Mouse (Mus musculus) T-cell, adult 2 months (primary cell): Measurements from ENCODE around the gene Drg2.
"Not testable (repeated sequence)": the region's sequence is repeated elsewhere in the genome, so short reads cannot be mapped to it uniquely, and the experiment has no call there.

Experiments used
- DNase-seq: peaks from one replicate; pipeline ENCODE4 v3.0.0; 2022; ENCODE audit warnings: low spot score

The Drg2 gene

DNA sequence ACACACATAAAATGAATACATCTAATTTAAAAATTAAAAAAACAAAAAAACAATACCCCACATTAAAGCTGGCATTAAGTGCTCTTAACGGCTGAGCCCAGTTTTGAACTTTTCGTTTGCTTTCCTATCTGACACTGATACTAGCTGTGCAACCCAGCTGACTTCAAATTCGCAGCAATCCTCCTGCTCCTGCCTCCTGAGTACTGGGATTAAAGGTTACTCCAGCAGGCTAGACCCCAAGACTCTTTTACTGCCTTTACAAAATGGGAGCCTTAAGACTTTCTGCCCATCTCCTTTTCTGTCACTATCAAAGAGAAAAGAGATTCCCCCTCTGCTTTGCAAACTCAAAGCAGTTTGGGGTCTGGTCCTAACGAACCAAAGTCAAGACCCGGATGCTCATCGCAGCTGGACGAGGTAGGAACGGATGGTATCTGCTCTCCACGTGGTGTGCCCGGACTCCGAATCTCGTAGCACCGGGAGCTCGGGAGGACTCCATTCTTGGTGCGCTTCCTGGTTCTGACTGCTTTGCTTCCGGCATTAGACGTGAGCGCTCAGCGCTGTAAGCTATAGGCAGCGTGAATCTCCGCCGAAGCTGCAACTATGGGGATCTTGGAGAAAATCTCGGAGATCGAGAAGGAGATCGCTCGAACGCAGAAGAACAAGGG, at the start of gene Drg2:
Gene Drg2 (plus strand): TSS at position 512 of the 665 bp plus-strand sequence.
- DNase-seq: peak; percentile 89

DNA sequence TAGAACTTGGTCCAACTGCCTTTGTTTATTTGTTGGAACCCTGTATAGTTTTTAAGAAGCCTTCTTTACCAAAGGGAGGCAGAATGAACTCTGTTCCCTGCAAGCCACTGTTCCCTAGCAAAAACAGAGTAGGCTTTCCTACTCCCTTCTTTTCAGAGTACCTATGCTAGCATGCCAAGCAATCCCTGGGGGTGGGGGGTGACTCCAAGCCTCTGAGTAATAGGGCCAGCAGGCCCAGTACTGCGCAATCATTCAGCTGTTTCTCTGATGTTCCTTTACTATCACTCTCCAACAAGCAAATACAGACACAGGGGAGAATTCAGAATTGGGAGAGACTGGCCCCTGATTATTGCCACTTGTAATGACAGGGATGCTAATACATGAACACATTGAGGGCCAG, 47.8 kb upstream of the Drg2 start:
- no peak for DNase-seq

DNA sequence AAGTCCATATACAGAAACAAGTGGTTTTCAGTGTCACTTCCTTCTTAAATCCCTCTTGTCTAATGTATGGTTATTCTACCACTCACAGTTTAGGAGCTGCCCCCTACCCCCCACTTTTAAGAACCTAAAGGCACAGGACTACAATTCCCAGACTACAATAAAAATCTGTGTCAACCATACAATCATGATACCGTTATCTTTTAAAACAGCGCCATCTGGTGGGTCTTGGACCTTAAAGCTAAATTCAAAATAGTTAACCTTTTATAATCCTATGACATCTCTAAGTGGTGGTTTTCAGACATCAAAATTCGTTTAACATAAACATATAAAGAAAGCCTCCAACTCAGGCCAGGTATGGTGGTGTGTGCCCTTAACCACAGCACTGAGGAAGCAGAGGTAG, 42.2 kb upstream of the Drg2 start:
- DNase-seq: peak; percentile 64

DNA sequence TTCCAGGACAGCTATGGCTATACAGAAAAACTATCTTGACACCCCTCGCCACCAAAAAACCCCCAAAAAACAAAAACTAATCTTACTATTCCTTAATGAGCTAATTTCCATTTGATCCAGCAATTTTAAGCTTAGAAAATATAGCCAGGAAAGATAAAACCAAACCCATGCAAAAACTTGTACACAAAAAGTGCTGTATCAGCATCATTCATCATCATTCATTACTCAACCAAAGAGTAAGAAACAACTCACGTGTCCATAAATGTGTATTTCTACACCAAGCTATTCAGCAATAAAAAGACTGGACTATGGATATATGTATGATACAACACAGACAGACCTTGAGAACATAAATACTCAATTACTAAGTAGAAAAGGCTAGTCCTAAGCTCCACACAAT, 41.5 kb upstream of the Drg2 start:
- DNase-seq: no peak

DNA sequence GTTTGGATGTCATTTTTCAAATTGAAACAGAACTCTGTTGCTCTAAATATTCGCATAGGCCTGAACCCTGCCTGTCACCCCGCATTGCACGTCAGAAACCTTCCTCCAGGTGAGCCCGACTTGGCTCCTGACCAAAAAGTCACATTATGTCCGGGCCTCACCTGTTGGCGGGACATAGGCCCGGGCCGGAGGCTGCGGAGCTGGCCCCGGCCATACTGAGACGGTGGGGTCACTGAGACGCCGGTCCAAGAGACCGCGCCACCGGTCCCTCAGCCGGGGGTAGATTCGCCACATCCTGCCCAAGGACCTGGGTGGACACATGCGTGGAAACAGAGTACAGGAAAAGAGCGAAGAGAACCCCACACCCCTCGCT, 37.8 kb upstream of the Drg2 start:
- DNase-seq: no peak

DNA sequence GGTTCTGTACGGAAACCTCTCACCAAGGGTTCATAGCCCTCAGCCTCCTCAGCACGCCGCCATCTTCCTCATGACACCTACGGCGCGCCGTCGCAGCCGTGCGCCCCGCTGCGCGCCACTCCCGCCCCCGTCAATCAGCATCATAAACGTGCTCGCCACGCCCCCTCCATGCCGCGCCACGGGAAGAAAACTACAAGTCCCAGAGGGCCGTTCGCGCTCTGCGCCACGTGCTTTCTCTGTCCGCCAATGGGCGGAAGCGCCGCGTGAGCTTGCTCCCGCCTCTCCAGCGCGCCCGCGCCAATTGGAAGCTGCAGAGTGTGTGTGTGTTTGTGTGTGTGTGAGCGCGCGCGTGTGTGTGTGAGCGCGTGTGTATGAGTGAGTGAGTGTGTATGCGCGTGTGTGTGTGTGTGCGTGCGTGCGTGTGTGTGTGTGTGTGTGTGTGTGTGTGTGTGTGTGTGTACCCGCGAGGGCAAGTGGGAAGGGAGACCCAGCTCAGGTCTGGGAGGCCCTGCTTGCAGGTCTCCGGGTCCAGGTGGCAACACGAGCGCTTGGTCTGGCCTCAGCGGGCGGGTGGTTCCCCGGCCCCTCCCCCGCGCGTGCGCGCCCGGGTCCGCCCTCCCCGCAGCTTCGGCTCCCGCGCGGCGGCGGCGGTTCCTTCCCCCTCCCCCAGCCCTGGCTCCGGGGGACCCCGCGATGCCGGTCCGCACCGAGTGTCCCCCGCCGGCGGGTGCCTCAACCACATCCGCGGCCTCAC, 37.3 kb upstream of the Drg2 start, which contains the start of gene Gid4:
Gene Gid4 (plus strand): TSS at position 183 of the 754 bp plus-strand sequence.
- peak; percentile 99 for DNase-seq

DNA sequence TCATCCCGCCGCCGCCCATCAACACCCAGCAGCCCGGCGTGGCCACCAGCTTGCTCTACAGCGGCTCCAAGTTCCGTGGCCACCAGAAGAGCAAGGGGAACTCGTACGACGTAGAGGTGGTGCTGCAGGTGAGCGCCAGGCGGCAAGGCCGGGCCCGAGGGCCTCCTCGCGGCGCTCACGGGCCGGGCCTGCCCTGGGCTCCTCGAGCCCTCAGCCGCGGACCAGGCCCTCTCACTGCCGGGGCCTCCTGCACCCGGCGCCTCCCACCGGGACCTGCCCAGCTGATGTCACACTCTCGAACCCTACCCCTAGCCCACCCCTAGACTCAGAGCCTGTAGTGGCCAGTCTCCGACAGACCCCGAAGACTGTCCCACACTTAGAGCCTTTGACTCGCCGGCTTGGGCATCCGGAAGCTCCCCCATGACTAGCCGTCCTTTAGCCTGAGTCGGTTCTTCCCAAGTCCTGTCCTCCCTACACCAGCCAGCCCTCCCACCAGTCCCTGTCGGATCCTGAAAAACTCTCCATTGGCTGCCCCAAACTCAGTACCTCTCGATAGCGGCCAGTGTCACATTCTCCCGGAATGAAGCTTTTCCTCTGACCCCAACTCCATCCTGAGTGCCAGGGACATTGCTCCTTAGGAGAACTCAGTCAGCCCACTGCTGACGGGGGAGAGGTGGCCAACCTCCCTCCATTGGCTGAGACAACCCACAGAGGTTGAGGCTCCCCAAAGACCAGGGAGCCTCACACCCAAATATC, 36.5 kb upstream of the Drg2 start, which contains the start of gene Atpaf2:
Gene Atpaf2 (minus strand): TSS at position 741 of the 756 bp plus-strand sequence.
- no peak for DNase-seq

DNA sequence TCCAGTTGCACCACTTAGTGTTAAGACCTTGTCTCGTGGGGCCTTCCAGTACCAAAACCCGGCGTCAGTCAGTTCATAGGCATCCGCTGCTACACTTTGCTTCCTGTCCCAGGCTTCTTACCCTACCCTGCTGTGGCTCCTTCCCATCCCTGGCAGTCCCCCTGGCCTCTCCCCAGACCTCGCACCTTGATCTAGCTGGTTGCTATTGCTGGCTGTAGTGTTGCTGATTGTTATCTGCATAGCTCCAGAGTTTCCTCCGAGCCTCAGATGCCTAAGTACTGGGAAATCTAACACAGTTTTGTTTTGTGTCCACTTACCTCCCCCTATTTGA, 36.0 kb upstream of the Drg2 start:
- DNase-seq: peak; percentile 38

DNA sequence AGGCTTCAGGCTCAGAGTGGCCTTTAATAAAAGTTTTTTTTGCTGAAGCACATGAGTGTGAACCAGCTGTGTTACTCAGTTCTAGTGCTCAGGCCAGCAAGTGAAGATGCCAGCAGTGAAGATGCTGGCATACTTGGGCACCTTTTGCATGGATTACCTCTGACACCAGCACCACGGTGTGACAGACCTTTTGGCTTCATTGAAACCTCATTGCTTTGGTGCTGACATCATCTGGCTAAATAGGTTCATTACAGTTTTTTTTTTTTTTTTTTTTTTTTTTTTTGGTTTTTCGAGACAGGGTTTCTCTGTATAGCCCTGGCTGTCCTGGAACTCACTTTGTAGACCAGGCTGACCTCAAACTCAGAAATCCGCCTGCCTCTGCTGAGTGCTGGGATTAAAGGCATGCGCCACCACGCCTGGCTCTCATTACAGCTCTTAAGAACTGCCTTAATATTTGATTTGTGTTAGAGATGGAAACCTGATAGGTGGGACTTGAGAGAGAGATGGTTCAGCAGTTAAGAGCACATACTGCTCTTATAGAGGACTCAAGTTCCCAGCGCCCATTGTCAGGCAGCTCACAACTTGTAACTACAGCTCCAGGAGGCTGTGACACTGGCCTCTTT, 32.2 kb upstream of the Drg2 start:
- peak; percentile 12 for DNase-seq

DNA sequence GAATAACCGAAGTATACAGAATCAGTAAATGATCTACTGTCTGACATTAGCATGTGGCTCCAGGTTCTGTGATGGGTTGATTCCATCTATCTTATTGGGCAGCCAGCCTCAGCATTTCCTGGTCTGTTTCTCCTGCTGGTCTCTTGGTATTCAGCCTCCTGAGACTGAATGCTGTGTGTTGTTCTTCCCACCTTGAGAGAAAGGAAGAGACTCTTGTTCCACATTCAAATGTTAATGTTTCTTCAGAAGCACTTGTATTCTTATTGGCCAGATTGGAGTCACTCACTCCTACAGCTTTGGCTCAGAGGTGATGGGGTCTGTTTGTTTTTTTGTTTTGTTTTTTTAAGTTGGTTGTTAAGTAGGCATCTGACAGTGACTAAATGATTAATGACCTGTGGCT, 31.4 kb upstream of the Drg2 start:
- no peak for DNase-seq

DNA sequence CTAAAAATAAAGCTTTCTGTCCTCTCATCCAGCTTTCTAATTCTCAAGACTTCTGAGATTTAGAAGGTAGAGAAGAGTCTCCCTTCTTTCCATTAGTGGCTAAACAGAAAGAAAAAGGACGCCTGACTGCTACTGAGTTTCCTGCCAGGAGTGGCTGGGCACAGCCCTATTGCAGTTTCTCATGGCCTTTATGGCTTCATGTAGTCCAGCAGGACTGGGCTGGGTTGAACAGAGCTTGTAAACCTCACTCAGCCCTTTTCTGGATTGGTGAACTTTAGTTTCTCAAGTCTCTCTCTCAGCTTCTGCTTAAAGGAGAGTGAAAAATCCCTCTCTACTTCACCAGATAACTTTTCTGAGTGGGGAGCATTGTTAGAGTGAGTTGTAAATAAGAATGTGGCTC, 28.0 kb upstream of the Drg2 start:
- no peak for DNase-seq

DNA sequence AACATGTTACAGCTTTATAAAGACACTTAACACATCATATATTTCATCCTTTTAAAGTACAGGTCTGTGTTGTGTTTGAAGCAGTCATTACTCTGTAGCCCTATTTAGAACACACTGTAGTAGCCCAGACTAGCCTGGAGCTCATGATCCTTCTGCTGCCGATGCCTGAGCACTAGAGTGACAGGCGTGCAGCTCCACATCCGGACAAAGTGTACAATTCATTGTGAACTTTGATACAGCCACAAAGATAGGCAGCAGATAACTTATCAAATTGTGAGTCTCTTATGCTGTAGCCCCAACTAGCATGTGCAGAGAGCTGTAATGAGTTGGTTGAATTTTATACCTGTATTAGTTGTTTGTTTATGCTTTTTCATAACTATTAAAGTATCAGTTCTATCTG, 26.8 kb upstream of the Drg2 start:
- no peak for DNase-seq

DNA sequence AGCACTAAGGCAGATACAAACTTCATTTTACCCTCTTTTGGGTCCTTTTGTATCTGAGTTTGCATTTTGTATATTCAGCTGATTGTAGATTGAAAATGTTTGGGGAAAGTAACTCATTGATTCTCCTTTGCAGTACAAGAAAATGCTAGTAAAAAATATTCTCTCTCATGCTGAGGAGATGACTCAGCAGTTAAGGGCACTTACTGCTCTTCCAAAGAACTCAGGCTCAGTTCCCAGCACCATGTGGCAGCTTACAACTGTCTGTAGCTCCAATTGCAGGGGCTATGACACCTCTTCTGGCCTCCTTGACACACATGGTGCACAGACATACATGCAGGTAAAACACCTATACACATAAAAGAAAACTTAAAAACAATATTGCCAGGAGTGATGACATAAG, 20.9 kb upstream of the Drg2 start:
- no peak for DNase-seq

DNA sequence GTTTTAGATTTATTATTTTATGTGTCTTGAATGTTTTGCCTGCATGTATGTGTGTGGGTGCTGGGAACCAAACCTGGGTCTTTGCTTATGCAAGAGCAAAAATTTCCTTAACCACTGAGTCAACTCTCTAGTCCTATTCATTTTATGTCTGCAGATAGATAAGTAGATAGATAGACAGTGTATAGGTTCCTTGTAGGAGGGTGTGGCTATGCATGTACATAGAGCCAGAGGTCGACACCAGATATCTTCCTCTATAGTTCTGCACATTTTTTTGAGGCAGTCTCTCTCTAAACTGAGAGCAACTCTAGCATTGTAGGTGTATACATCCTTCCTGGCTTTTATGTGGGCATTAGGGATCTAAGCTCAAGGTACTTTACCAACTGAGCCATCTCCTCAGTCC, 19.3 kb upstream of the Drg2 start:
- no peak for DNase-seq

DNA sequence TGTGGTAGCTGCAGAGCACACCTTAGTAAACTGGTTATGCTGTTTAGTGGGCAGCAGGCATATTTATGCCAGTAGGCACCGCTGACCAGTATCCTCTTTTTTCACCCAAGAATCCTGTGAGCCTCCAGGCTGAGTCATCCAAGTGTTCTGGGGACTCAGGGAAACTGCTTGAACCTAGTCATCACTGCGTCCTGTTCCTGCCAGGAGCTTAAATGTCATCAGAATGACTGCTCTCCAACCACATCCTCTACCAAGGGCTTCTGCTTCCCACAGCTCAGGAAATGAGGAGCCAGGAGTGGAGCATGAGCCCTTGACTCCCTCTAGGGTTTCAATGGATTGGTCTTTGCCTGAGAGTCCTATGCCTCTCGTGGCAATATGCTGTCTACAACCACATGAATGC, 17.8 kb upstream of the Drg2 start:
- no peak for DNase-seq

DNA sequence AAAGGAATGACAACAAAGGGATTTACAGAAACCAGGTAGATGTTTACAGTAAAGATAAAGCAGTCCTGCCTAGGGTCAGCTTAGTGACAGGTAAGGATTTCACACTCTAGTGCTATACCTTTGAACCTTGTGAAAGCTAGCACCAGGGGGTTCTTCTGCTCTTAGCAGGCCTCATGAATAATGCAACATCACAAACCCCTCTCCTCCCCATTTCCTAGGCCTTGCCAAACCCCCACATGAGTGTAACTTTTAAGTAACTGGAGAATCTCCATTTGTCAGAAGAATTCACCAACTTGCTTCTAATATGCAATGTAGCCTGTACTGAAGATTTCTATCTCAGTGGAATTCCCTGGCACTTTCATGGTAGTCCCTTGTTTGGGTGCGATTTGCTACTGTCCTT, 14.8 kb upstream of the Drg2 start:
- not testable (repeated sequence) for DNase-seq

DNA sequence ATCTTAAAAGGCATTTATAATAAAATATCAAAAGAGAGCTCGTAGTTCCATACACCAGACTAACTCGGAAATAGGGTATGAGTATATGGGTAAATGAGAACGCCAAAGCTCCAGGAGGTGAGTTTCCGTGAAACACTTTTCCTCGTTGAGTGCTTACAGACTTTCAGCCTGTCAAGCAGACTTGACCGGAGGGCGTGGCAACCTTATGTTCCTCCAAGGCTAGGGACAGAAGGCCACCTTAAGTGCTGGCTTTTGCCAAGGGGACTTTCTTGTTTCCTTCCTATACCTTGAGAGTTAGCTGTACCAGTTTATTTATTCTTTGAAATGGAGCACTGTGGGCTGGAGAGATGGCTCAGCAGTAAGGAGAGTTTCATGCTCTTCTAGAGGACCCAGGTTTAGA, 14.2 kb upstream of the Drg2 start:
- DNase-seq: no peak

DNA sequence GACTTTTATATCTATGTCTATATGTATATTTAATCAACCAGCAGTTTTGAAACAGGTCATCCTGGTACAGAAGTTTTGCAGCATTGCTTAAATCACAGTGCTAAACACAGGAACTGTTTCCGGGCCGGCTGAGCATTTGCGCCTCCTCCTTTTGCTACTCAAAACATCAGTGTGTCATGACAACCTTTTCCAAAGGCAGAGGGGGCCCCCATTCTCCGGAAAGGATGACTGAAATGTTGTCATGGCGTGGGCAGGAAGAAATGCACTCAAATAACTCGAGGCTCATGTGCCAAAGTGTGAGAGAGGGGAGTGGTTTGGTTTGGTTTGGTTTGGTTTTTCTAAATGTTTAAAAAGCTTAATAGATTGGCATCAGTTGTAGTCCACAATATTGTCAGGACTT, 11.5 kb upstream of the Drg2 start:
- DNase-seq: no peak

DNA sequence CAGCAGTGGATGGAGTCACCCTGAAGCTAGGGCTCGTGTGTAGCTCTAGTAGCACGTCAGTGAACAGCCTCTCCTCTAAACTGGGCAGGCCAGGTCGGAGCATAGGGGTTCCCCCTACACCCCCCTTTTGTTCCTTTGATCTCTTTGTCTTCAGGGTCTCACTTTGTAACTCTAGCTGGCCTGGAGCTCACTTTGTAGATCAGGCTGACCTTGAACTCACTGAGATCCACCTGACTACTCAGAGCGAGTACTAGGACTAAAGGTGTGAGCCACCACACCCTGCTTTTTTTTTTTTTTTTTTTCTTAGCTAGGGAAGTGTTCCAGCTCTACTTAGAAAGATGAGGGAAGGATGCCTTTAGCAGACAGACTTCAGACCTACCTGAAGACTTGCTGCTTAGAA, 10.4 kb upstream of the Drg2 start:
- no peak for DNase-seq

DNA sequence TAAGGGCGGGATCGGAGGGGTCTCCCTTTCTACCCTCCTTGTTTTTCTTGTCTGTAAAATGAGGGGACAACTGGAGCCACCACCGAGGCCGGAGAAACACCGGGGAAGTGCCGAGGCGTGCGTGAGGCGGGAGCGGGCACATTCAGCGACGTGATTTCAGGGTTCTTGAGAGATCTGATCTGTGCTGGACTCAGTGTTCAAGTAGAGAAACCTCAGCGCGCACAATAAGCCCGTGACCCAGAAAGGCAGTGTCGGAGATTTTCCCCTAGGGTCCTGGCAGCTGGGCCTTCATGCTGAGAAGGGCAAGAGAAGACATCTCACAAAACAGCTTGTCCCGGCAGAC, 325 bp downstream of the Drg2 start:
- no peak for DNase-seq

DNA sequence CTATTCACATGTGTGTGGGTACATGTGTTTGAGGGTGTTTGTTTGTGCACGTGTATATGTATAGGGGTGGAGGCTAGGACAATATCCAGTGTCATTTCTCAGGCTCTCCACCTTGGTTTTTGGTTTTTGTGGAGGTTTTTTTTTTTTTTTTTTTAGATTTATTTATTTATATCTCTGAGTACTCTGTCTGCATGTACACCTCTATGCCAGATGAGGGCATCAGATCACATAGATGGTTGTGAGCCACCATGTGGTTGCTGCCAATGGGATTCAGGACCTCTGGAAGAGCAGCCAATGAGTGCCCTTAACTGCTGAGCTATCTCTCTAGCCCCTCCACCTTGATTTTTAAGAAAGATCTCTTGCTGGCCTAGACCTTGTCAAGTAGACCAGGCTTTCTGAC, 3.6 kb downstream of the Drg2 start:
- DNase-seq: no peak

DNA sequence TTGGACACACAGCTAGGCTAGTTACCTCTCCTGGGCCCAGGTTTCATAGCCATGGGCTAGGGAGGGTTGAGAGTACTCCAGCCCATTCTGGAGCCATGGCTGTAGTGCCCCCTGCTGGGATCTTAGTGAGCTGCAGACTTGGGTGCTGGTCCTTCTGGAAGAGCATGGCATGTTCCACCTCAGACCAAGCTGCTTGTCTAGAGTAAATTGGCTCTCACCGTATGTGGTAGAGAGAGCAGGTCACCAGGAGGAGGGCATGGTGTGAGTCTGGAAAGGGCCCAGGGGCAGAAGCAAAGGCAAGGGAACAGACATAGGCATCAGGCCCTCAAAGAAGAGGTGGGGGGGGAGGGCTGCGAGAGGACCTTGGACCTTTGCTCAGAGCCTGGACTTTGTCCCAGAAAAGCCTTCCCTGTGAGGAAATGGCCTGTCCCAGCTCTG, 11.6 kb downstream of the Drg2 start:
- peak; percentile 12 for DNase-seq

DNA sequence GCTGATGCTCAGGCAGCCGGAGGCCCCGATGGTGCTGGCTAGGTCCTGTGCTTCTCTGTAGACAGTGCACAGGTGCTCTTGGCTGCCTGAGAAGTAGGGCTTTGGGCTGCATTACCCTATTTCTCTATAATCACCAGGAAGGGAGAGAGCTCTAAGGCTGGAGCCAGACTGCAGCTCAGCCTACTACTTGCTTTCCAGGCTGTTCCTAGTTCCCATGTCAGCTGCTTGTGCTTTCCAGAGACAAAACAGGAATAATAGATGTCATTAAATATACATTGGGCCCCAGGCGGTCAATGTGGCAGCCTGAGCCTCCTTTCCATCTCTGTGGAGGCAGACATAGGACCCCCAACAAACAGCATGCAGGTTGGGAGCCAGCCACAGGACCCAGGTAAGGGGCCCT, 14.6 kb downstream of the Drg2 start, which contains the start of gene Myo15:
Gene Myo15 (plus strand): TSS at position 301 of the 400 bp plus-strand sequence.
- DNase-seq: no peak
